Mouse (Mus musculus): Measurements from ENCODE around the gene Cnnm2.

DNA sequence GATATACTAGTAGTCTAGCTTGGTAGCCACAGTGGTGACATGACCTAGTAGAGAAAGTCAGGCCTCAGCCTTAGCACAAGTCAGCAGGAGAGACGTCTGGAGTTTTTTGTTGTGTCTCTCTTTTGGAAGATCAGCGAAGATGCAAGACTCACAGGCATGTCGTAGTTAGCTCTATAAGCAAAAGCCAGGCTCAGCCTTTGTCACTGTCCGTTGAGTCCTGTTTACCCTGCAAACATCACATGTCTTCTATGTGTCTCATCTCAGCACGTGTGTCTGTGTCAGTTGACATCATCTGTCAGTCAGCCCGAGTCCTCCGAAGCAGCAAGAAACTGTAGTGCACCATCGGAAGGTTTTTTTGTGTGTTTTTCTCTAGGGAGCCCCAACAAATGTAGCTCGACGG, 30.0 kb upstream of the Cnnm2 start:
- TF ChIP-seq POLR2A (IDR thresholded peaks at IDR 0.05; ENCODE audit: low read depth, low read length): no peak
- TF ChIP-seq CTCF (IDR thresholded peaks at IDR 0.05; ENCODE audit: borderline replicate concordance, insufficient read depth, low read length): no peak

Data from embryonic fibroblast, embryonic 13.5 days (primary cell).